Mouse (Mus musculus): ENCODE results near the gene Ctdspl.

Ctdspl gene

GRCm38 (mm10) chr9:118988787-118989580 lies 62.7 kb downstream of the Ctdspl start:
- H3K27me3 ChIP-seq (ENCODE audit: insufficient read depth, low read length) = peaks cover 13% of the 10 kb centered on the region; the same call in 1 of the 2 replicates
- TF ChIP-seq NANOG (IDR thresholded peaks at IDR 0.05; ENCODE audit: borderline replicate concordance, low read length) = no peak
- TF ChIP-seq POU5F1 (IDR thresholded peaks at IDR 0.05; ENCODE audit: borderline replicate concordance, low read length) = no peak
- no peak for TF ChIP-seq CTCF (conservative IDR thresholded peaks at IDR 0.05; ENCODE audit: low read length)
- H3K4me1 ChIP-seq (replicated peaks; ENCODE audit: low read depth, low read length) = peaks cover 61% of the 10 kb centered on the region
- H3K36me3 ChIP-seq (ENCODE audit: insufficient read depth, low read length) = no peaks in the 10 kb centered on the region
- no peak overlapping the region for H3K4me3 ChIP-seq (replicated peaks; ENCODE audit: low read length)
- no peaks in the 10 kb centered on the region for H3K9me3 ChIP-seq (ENCODE audit: low read length)

- Histone ChIP-seq H3K9me3 (ENCODE audit: low read length) (no peaks in the 10 kb centered on the region), H3K4me3 (replicated peaks; ENCODE audit: low read length) (no peak overlapping the region), H3K36me3 (ENCODE audit: insufficient read depth, low read length) (no peaks in the 10 kb centered on the region), H3K4me1 (replicated peaks; ENCODE audit: low read depth, low read length) (peaks cover 50% of the 10 kb centered on the region), H3K27me3 (ENCODE audit: insufficient read depth, low read length) (peaks cover 13% of the 10 kb centered on the region; the same call in 1 of the 2 replicates)
- TF ChIP-seq CTCF (conservative IDR thresholded peaks at IDR 0.05; ENCODE audit: low read length) (no peak), POU5F1 (IDR thresholded peaks at IDR 0.05; ENCODE audit: borderline replicate concordance, low read length) (no peak), NANOG (IDR thresholded peaks at IDR 0.05; ENCODE audit: borderline replicate concordance, low read length) (no peak)
Observed at GRCm38 (mm10) chr9:118990490-118990889, 64.2 kb downstream of the Ctdspl start.

- Histone ChIP-seq H3K27me3 (ENCODE audit: insufficient read depth, low read length) (peaks cover 13% of the 10 kb centered on the region; the same call in 1 of the 2 replicates), H3K4me3 (replicated peaks; ENCODE audit: low read length) (no peak overlapping the region), H3K36me3 (ENCODE audit: insufficient read depth, low read length) (no peaks in the 10 kb centered on the region), H3K9me3 (ENCODE audit: low read length) (no peaks in the 10 kb centered on the region), H3K4me1 (replicated peaks; ENCODE audit: low read depth, low read length) (peaks cover 42% of the 10 kb centered on the region)
- no peak for TF ChIP-seq CTCF (conservative IDR thresholded peaks at IDR 0.05; ENCODE audit: low read length)
- no peak for TF ChIP-seq POU5F1 (IDR thresholded peaks at IDR 0.05; ENCODE audit: borderline replicate concordance, low read length)
Observed at GRCm38 (mm10) chr9:118991750-118992585, 65.7 kb downstream of the Ctdspl start.

- H3K36me3 ChIP-seq (ENCODE audit: insufficient read depth, low read length) = no peaks in the 10 kb centered on the region
- peaks cover 37% of the 10 kb centered on the region for H3K4me1 ChIP-seq (replicated peaks; ENCODE audit: low read depth, low read length)
- no peaks in the 10 kb centered on the region for H3K9me3 ChIP-seq (ENCODE audit: low read length)
- H3K4me3 ChIP-seq (replicated peaks; ENCODE audit: low read length) = no peak overlapping the region
- no peak for TF ChIP-seq POU5F1 (IDR thresholded peaks at IDR 0.05; ENCODE audit: borderline replicate concordance, low read length)
- TF ChIP-seq CTCF (conservative IDR thresholded peaks at IDR 0.05; ENCODE audit: low read length) = no peak
- no peak for TF ChIP-seq NANOG (IDR thresholded peaks at IDR 0.05; ENCODE audit: borderline replicate concordance, low read length)
- H3K27me3 ChIP-seq (ENCODE audit: insufficient read depth, low read length) = peaks cover 13% of the 10 kb centered on the region; the same call in 1 of the 2 replicates
Observed at GRCm38 (mm10) chr9:118992586-118992955, 66.3 kb downstream of the Ctdspl start.

GRCm38 (mm10) chr9:118994524-118995227 lies 68.4 kb downstream of the Ctdspl start:
- H3K27me3 ChIP-seq (ENCODE audit: insufficient read depth, low read length) = peaks cover 15% of the 10 kb centered on the region; the same call in 1 of the 2 replicates
- no peaks in the 10 kb centered on the region for H3K9me3 ChIP-seq (ENCODE audit: low read length)
- no peak for TF ChIP-seq POU5F1 (IDR thresholded peaks at IDR 0.05; ENCODE audit: borderline replicate concordance, low read length)
- TF ChIP-seq CTCF (conservative IDR thresholded peaks at IDR 0.05; ENCODE audit: low read length) = no peak
- TF ChIP-seq NANOG (IDR thresholded peaks at IDR 0.05; ENCODE audit: borderline replicate concordance, low read length) = no peak
- H3K36me3 ChIP-seq (ENCODE audit: insufficient read depth, low read length) = no peaks in the 10 kb centered on the region
- no peak overlapping the region for H3K4me3 ChIP-seq (replicated peaks; ENCODE audit: low read length)
- H3K4me1 ChIP-seq (replicated peaks; ENCODE audit: low read depth, low read length) = peaks cover 26% of the 10 kb centered on the region

GRCm38 (mm10) chr9:118995539-118995938 lies 69.3 kb downstream of the Ctdspl start:
- Histone ChIP-seq H3K4me3 (replicated peaks; ENCODE audit: low read length) (no peak overlapping the region), H3K36me3 (ENCODE audit: insufficient read depth, low read length) (no peaks in the 10 kb centered on the region), H3K4me1 (replicated peaks; ENCODE audit: low read depth, low read length) (peaks cover 27% of the 10 kb centered on the region), H3K27me3 (ENCODE audit: insufficient read depth, low read length) (peaks cover 15% of the 10 kb centered on the region; the same call in 1 of the 2 replicates), H3K9me3 (ENCODE audit: low read length) (no peaks in the 10 kb centered on the region)
- no peak for TF ChIP-seq NANOG (IDR thresholded peaks at IDR 0.05; ENCODE audit: borderline replicate concordance, low read length)
- TF ChIP-seq CTCF (conservative IDR thresholded peaks at IDR 0.05; ENCODE audit: low read length) = no peak
- TF ChIP-seq POU5F1 (IDR thresholded peaks at IDR 0.05; ENCODE audit: borderline replicate concordance, low read length) = no peak

- H3K9me3 ChIP-seq (ENCODE audit: low read length) = no peaks in the 10 kb centered on the region
- H3K4me3 ChIP-seq (replicated peaks; ENCODE audit: low read length) = no peak overlapping the region
- peaks cover 29% of the 10 kb centered on the region for H3K4me1 ChIP-seq (replicated peaks; ENCODE audit: low read depth, low read length)
- H3K27me3 ChIP-seq (ENCODE audit: insufficient read depth, low read length) = peaks cover 21% of the 10 kb centered on the region
- no peak for TF ChIP-seq CTCF (conservative IDR thresholded peaks at IDR 0.05; ENCODE audit: low read length)
- no peak for TF ChIP-seq POU5F1 (IDR thresholded peaks at IDR 0.05; ENCODE audit: borderline replicate concordance, low read length)
- no peak for TF ChIP-seq NANOG (IDR thresholded peaks at IDR 0.05; ENCODE audit: borderline replicate concordance, low read length)
- no peaks in the 10 kb centered on the region for H3K36me3 ChIP-seq (ENCODE audit: insufficient read depth, low read length)
Observed at GRCm38 (mm10) chr9:118997241-118997640, 71.0 kb downstream of the Ctdspl start.

GRCm38 (mm10) chr9:119000196-119000595 lies 73.9 kb downstream of the Ctdspl start:
- no peaks in the 10 kb centered on the region for H3K36me3 ChIP-seq (ENCODE audit: insufficient read depth, low read length)
- H3K4me1 ChIP-seq (replicated peaks; ENCODE audit: low read depth, low read length) = peaks cover 47% of the 10 kb centered on the region
- TF ChIP-seq CTCF (conservative IDR thresholded peaks at IDR 0.05; ENCODE audit: low read length) (no peak), NANOG (IDR thresholded peaks at IDR 0.05; ENCODE audit: borderline replicate concordance, low read length) (no peak)
- H3K4me3 ChIP-seq (replicated peaks; ENCODE audit: low read length) = no peak overlapping the region
- H3K27me3 ChIP-seq (ENCODE audit: insufficient read depth, low read length) = peaks cover 46% of the 10 kb centered on the region
- no peaks in the 10 kb centered on the region for H3K9me3 ChIP-seq (ENCODE audit: low read length)

Measured in E14TG2a.4 (cell line).